Mouse (Mus musculus) mouse embryonic stem cell (cell line): ENCODE data around the gene Vmn2r88.
"Not testable (repeated sequence)": the region's sequence is repeated elsewhere in the genome, so short reads cannot be mapped to it uniquely, and the experiment has no call there.

Experiments
- in situ Hi-C, 2 experiments: fragments of 300-500 bp; cut with MboI; formaldehyde crosslinking; loops; 1 replicate in 1 of 2; 3 replicates in 1 of 2; pipeline ENCODE4 v1.14.3; 2019 to 2020; ENCODE audit warnings: low sequenced_read_pairs in 2 of 2, low pct_unique_long_range_greater_than_20kb in 1 of 2, mixed read lengths in 1 of 2; ENCODE audit not compliant: unreplicated experiment in 1 of 2

The Vmn2r88 gene

DNA sequence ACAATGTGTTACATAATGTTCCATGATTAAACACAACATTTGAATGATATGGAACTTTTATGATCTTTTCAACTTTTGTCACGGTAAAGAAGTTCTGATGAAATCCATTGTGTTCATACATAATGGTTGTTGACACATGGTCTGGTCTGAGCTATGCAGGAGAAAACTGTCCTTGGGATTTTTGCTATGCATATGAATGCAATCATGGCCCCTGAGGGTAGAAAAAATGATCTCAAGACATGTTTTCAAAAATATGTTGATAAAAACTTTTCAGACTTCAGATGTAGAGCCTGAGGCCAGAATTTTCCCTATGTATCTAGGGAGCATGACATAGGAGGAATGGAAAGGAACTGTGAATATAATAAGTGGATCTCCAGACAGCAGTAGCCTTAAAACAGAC, at the start of gene Vmn2r88:
Vmn2r88 (plus strand) TSS at position 301 of the 400 bp plus-strand sequence.
- in situ Hi-C loops: no loop called here

DNA sequence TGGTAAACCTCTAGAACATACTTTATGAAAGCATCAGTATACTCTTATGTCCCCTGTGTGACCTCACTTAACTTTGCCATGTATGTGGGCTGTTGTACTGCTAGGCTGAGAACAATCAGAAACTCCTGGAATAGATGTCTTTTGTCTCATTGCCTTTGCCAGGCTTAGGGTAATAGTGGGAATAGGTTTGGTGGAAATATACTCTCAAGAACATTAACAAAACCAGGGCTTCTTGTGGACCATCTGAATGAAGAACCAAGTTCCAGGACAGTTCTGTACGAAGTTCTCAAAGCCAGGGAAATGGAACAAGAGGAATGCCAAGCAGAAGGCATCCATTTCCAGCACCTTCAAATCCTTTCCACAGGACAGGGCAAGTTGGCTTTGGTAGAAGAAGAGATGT, 49.2 kb upstream of the Vmn2r88 start, which contains the start of gene Gm7247:
Gm7247 (plus strand) TSS at position 301 of the 400 bp plus-strand sequence.
- in situ Hi-C loops: no loop called here

- in situ Hi-C loops: no loop called here
These were observed 27.8 kb upstream of the Vmn2r88 start for GRCm38 (mm10) chr14:51382805-51383204.

DNA sequence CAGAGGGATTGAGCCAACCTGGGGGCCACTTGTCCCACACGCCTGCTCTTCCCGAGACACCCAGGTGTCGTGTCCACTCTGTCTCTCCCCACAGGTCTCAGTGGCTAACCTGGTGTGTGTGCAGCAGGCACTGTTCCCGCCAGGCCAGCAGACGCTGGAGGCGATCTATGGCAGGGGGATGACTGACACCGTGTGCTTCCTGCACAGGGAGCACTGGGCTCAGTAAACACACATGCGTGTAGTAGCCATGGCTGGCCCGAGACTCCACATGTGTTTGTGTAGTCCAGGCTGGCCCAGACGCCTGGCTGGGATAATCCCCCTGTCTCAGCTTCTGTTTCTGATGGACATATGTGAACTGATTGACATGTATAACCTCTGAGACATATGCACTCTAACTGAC, 26.3 kb upstream of the Vmn2r88 start:
- in situ Hi-C loops: no loop called here

DNA sequence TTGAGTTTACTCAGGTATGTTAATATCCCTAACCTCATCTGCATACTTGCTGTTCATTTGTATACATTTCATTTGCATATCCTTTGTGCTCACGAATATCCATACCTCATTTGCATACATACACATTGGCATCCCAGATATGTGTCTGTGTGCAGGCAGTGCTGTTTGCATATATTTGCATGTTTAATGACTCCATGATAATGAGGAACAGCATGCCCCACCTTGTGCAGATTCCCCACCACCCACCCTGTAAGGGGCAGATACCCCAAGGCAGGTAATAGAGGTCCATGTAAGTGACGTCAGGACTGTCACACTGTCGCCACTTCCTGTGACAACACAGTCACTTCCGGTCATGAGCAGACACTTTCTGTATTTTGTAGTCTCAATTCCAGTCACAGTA, 24.9 kb upstream of the Vmn2r88 start:
- in situ Hi-C loops: no loop called here

DNA sequence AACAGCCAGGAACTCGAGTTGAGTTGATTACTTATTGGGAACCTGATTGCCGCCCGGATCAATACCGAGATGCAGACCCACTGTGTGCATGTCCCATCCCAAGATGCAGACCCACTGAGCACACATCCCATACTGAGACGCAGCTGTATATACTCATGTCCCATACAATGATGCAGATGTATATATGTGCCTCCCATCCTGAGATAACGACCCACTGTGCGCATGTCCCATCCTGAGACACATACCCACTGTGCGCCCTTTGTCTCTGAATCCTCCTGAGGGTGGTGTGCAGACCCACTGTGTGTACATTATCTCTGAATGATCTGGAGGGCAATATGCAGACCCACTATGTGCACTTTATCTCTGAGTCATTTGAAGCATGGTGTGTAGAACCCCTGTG, 22.9 kb upstream of the Vmn2r88 start:
- in situ Hi-C loops: no loop called here

DNA sequence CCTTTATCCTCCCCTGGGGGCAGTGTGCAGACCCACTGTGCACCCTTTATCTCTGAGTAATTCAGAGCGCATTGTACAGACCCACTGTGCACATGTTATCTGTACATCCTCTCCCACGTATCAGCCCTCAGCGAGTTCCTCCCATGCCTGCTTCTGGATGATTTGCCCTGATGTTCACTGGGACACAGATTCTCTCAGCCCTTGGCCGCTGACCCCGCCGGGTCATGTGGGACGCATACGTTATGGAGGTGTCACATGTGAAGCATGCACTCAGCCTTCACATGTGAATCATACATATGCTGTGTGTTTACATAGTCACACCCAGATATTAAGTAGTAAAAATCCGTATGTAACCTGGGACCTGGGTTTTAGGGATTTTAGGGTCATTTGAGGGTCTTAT, 22.4 kb upstream of the Vmn2r88 start:
- in situ Hi-C loops: no loop called here

DNA sequence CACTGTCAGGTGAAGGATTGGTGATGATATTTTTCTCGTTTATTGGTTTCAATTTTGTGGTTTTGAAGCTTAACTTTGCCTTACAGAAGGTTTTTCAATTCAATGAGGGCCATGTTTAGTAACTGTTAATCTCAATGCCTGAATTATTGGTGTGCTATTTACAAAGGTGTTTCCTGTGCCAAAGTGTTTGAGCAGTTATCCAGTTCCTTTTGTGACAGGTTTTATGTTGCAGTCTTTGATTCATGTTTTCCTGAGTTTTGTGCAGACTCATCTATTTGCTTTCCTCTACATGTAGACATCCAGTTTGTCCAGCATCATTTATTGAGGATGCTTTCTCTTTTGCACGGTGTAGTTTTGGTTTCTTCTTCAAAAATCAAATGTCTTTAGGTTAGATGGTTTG, 13.3 kb downstream of the Vmn2r88 start:
- in situ Hi-C loops: no loop called here

DNA sequence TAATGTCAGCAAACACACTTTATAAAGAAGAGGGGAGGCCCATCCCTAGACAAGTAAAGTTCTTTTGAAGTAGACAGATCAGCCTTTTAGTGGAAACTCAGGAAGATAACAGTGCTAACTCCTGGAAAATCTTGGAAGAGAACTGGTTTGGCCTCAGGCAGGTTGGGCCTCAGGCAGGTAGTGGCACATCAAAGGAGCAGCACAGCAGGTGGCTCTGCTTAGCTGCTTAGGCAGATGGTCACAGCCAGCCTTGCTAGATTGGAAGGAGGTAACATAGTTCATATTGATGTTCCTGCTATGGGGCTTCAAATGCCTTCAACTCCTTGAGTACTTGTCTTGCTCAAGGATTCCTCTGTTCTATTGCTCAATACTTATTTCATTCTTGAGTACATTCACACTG, 19.5 kb downstream of the Vmn2r88 start:
- in situ Hi-C loops: not testable (repeated sequence)

DNA sequence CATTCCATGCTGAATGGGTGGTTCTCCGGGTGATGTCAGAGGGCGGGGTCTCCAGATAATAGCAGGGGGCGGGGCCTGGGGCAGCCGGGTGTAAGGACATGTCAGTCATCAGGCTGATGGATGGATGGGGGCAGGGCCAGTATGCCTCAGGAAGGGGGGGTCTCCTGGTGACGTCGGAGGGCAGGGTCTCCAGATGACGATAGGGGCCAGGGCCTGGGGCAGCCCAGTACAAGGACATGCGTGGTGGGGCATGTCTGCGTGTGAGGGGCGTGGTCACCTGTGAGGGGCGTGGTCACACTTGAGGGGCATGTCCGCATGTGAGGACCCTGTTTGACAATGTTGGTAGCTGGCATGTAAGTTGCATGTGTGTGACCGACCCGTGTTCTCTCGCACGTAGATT, 23.9 kb downstream of the Vmn2r88 start:
- in situ Hi-C loops: no loop called here

DNA sequence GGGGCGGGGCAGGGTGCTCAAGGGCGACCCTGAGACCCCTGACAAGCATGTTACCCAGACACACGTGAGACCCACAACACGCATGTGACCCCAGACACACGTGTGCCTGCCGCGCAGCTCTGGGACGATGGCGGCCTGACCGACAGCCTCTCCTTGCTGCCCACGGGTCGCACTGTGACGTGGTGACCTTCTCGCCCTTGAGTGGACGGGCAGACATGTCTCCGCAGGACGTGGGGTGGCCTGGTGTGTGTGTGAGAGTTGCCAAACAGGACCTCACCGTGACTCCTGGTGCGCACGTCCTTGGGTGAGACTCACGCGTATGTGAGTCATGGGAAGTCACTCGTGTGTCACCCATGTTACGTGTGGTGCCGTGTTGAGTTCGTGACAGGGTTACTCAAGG, 24.4 kb downstream of the Vmn2r88 start:
- in situ Hi-C loops: no loop called here

- in situ Hi-C loops: no loop called here
These were observed 28.3 kb downstream of the Vmn2r88 start for GRCm38 (mm10) chr14:51438955-51439354.

GRCm38 (mm10) chr14:51451557-51451956, 40.9 kb downstream of the Vmn2r88 start, which contains the start of gene Vmn2r89:
Gene Vmn2r89 (plus strand): TSS chr14:51451857.
- in situ Hi-C loops: not testable (repeated sequence)
